Mouse (Mus musculus) liver, adult 2 months (tissue): ENCODE results near the gene Inf2.
A peak's percentile ranks its signal among the peaks of the same experiment; 100 is the strongest.

Source experiments
- CTCF ChIP-seq: fragments of 200-500 bp; IDR thresholded peaks from 2 replicates; pipeline ENCODE4 v1.5.1; 2011; ENCODE audit warnings: low read depth, low read length, control low read depth
- POLR2A ChIP-seq: fragments of 200-500 bp; IDR thresholded peaks from 2 replicates; pipeline ENCODE4 v1.6.1; 2011; ENCODE audit warnings: low read length, control low read depth; ENCODE audit not compliant: insufficient read depth; ENCODE audit errors: extremely low read depth

DNA sequence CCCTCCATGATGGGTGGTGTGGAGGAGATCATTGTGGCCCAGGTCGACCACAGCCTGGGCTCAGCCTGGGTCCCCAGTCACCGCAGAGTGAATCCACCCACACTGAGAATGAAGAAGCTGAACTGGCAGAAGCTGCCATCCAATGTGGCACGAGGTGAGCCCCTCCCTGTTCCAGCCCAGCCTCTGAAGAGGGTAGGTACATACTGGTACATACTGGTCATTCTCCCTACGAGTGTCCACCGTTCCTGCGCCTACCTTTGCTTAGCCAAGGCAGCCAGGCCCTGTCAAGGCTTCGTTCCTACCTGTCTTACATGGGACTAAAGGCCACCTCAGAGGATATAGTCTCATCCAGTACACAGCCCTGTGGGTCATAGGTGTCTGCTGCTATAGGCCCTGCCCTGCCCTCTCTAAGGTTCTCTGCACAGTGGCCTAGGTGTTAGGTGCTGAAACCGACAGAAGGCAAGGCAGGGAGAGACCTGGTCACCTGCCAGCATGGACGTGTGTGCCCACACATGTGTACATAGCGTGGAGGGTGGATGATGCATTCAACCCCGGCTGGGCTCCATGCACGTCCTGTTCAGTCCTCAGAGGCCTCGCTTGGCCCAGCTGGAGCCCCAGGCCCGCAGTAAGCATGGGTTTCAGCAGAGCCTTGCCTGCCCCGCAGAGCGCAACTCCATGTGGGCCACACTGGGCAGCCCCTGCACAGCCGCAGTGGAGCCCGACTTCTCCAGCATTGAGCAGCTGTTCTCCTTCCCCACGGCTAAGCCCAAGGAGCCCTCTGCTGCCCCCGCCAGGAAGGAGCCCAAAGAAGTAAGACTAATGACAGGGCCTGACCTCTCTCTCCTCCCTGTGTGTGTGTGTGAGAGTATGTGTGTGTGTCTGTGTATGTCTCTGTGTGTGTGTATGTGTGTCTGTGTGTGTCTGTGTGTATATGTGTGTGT lies 16.4 kb downstream of the Inf2 start:
- peak; percentile 33; the same call in 1 of the 2 replicates for TF ChIP-seq CTCF
- TF ChIP-seq POLR2A, result no peak
